Mouse (Mus musculus) thymus, adult 2 months (tissue): ENCODE data around the gene Wars2.

Experiments used
- CTCF ChIP-seq: fragments of 200-500 bp; IDR thresholded peaks from 2 replicates; pipeline ENCODE4 v1.5.1; 2012; ENCODE audit warnings: mild to moderate bottlenecking, control low read depth, low read length, moderate library complexity, borderline replicate concordance; ENCODE audit not compliant: control insufficient read depth, poor library complexity, insufficient read depth; ENCODE audit errors: extremely low read depth
- POLR2A ChIP-seq: fragments of 200-500 bp; IDR thresholded peaks from 2 replicates; pipeline ENCODE4 v1.6.1; 2012; ENCODE audit warnings: mild to moderate bottlenecking, low read length, control low read depth, moderate library complexity; ENCODE audit not compliant: control insufficient read depth, poor library complexity, insufficient read depth; ENCODE audit errors: extremely low read depth

GRCm38 (mm10) chr3:99183355-99184016, 42.6 kb downstream of the Wars2 start:
- no peak for TF ChIP-seq CTCF
- TF ChIP-seq POLR2A = no peak
